Mouse (Mus musculus) myocyte (in vitro differentiated cells): ENCODE results near the gene Hist1h3f.

Source experiments
- MYOD1 ChIP-seq, 3 experiments: IDR thresholded peaks; one replicate each; pipeline ENCODE4 v1.6.1; 2011; ENCODE audit warnings: control low read depth in 2 of 3, low read depth in 2 of 3, mild to moderate bottlenecking in 2 of 3, moderate library complexity in 1 of 3; ENCODE audit not compliant: insufficient read length in 2 of 3, control insufficient read depth in 1 of 3
- POLR2A ChIP-seq: IDR thresholded peaks from one replicate; pipeline ENCODE4 v1.6.1; 2011; ENCODE audit warnings: low read depth, mild to moderate bottlenecking, control low read depth, moderate library complexity; ENCODE audit not compliant: insufficient read length
- SRF ChIP-seq: IDR thresholded peaks from one replicate; pipeline ENCODE4 v1.6.1; 2011; ENCODE audit warnings: low read depth; ENCODE audit not compliant: control insufficient read depth, insufficient read length

GRCm38 (mm10) chr13:23583387-23584068, 39.7 kb downstream of the Hist1h3f start:
- TF ChIP-seq POLR2A (no peak), SRF (no peak), MYOD1 (IDR thresholded peaks at IDR 0.05; ENCODE audit: control insufficient read depth in 1 of 3, insufficient read length in 2 of 3, low read depth in 2 of 3) (no peak)
